Mouse (Mus musculus): ENCODE measurements at regions not wholly inside any gene's neighbourhood (a gene's known extent, or its start where the extent isn't known, plus 50 kb on each side); places are given as distances from the start of the nearest gene placed in this dataset.

- no peak for DNase-seq
These were observed 374.0 kb downstream of the Dhx35 start for GRCm38 (mm10) chr2:159168553-159169064.

GRCm38 (mm10) chr2:159196156-159196555, 401.5 kb downstream of the Dhx35 start:
- no peak for DNase-seq

- DNase-seq: no peak
These were observed 437.7 kb downstream of the Dhx35 start for GRCm38 (mm10) chr2:159232266-159232665.

GRCm38 (mm10) chr2:159235000-159235399, 440.4 kb downstream of the Dhx35 start:
- no peak for DNase-seq

- DNase-seq: no peak
These were observed 455.5 kb downstream of the Dhx35 start for GRCm38 (mm10) chr2:159250065-159250464.

- DNase-seq: no peak
These were observed 456.5 kb downstream of the Dhx35 start for GRCm38 (mm10) chr2:159250993-159251665.

- no peak for DNase-seq
These were observed 475.8 kb downstream of the Dhx35 start for GRCm38 (mm10) chr2:159270221-159271080.

- no peak for DNase-seq
These were observed 484.3 kb downstream of the Dhx35 start for GRCm38 (mm10) chr2:159278896-159279295.

- no peak for DNase-seq
These were observed 487.1 kb downstream of the Dhx35 start for GRCm38 (mm10) chr2:159281558-159282320.

- DNase-seq: no peak
These were observed 489.5 kb downstream of the Dhx35 start for GRCm38 (mm10) chr2:159284100-159284499.

- no peak for DNase-seq
These were observed 490.1 kb downstream of the Dhx35 start for GRCm38 (mm10) chr2:159284525-159285189.

- no peak for DNase-seq
These were observed 493.5 kb downstream of the Dhx35 start for GRCm38 (mm10) chr2:159287996-159288563.

GRCm38 (mm10) chr2:159290081-159290480, 495.5 kb downstream of the Dhx35 start:
- DNase-seq: no peak

GRCm38 (mm10) chr2:159307001-159307400, 512.4 kb downstream of the Dhx35 start:
- DNase-seq: no peak

GRCm38 (mm10) chr2:159334711-159335110, 540.1 kb downstream of the Dhx35 start:
- no peak for DNase-seq

GRCm38 (mm10) chr2:159336646-159337045, 542.0 kb downstream of the Dhx35 start:
- no peak for DNase-seq

GRCm38 (mm10) chr2:159343624-159344560, 549.3 kb downstream of the Dhx35 start:
- no peak for DNase-seq

- no peak for DNase-seq
These were observed 559.6 kb downstream of the Dhx35 start for GRCm38 (mm10) chr2:159354247-159354646.

- no peak for DNase-seq
These were observed 561.9 kb downstream of the Dhx35 start for GRCm38 (mm10) chr2:159356503-159356902.

GRCm38 (mm10) chr2:159361371-159361770, 566.8 kb downstream of the Dhx35 start:
- DNase-seq: no peak

GRCm38 (mm10) chr2:159392865-159393264, 598.3 kb downstream of the Dhx35 start:
- DNase-seq: no peak
